Mouse (Mus musculus) urinary bladder, postnatal 10 days (tissue): ENCODE results near the gene Mcm5.

Experiments
- DNase-seq: peaks from one replicate; pipeline ENCODE4 v3.0.0; 2022; ENCODE audit warnings: low spot score

Mcm5 gene

GRCm38 (mm10) chr8:75172009-75172685 lies 62.8 kb downstream of the Mcm5 start:
- DNase-seq, result no peak
